Mouse (Mus musculus): ENCODE data around the gene Slc9a3r2.

GRCm38 (mm10) chr17:24695326-24696010 lies 45.3 kb upstream of the Slc9a3r2 start:
- TF ChIP-seq CTCF (IDR thresholded peaks at IDR 0.05; ENCODE audit: low read depth): no peak
- no peak for TF ChIP-seq EP300 (optimal IDR thresholded peaks at IDR 0.05)

All from stomach, postnatal 0 days (tissue).